Mouse (Mus musculus) thymus, postnatal 10 days (tissue): ENCODE data around the gene Rab3c.

Experiments
- DNase-seq, 2 experiments: peaks; one replicate each; pipeline ENCODE4 v3.0.0; 2021; ENCODE audit warnings: low spot score in 2 of 2

Rab3c gene

DNA sequence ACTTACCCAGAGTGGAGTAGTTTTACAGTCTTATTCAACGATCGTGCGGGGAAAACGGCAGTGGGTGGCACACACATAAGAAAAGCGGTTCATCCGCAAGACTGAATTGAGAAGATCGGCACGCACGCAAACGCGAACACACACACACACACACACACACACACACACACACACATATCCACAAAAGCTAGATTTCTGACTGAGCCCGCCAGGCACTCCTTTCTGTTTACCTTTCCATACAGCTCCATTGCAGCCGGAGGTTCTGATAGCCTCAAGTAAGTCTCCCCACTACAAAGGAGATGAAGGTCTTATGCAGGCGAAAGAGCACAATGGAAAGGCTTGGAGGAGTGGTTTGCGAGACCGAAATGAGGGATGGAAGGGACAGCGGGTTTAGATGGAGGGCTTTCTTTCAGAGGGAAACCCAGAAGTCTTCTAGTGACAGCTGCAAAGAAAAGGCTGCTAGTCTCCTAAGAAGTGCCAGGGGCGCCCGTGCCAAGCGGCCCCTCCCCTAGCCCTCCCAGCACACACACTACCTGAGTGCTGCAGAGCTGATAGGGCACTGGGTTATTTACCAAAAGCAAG is at the start of gene Rab3c:
Gene Rab3c (minus strand): TSS at position 434 of the 582 bp plus-strand sequence.
- DNase-seq: no peak

DNA sequence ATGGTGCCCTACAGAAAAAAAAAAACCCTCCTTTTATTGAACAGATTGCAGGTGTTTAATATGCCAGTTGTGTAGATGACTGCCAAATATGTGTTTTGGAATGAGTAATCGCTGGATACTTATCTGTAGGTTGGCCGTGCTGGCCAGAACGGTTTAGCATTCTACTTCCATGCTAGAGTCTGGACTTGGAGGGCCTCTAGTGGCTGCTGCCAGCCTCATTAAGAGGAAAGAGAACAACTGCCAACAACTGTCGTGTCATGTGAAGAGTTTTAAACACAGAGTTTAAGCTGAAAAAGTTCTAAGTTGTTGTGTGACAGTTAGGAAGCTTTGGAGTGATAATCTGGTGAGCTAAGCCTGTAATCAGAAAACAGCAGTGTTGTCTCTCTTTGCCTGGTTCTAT is 38.0 kb upstream of the Rab3c start:
- no peak for DNase-seq

DNA sequence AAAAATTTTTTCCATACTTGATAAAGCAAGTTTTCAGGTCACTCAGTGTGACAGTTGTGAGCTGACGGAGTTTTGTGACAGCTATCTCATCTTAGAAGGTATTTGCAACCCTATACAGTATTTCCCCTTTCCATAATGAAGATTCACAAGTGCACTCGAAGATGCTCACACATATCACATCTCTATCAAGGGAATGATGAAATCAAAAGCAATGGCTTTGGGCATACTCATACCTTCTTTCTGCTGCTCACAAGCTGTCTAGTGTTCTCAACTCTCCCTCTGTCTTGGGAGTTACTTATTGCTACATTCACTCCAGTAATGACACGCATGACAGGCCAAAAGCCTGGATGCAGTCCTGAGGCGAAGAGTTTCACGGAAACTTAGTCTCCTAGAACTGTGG is 26.4 kb upstream of the Rab3c start:
- no peak for DNase-seq

DNA sequence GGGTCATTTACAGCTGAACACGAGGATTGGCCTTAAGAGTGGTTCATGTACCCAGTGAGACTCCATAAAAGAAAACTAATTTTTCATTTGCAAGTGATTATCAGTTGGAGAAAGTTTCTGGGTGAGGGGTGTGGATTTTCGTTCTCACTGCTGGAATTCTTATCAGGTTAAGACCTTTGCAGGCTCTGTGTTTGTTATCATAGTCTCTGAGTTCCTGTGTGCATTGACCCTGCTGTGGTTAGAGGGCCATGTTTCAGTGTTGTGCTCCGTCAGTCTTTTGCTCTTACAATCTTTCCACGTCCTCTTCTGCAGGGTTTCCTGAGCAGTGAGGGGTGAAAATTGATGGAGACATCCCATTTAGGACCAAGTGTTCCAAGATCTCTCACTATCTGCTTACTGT is 16.3 kb upstream of the Rab3c start:
- DNase-seq: no peak

DNA sequence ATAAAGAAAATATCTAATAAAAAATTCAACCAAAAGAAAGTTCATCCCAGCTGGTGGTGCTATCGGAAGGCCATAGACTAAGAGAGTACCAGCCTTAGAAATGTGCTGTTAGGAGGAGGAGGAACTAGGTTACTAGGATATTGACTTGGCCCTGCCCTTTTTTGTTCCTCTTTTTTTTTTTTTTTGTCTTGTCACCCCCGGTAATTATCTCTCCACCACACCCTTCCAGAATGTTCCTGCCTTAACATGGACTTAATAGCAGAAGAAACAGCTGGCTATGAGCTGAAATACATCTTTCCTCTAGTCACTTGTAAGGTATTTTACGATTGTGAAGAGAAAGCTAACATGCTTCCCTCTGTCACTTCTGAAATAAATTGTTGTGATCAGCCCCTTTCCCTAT is 7.7 kb upstream of the Rab3c start:
- no peak for DNase-seq

DNA sequence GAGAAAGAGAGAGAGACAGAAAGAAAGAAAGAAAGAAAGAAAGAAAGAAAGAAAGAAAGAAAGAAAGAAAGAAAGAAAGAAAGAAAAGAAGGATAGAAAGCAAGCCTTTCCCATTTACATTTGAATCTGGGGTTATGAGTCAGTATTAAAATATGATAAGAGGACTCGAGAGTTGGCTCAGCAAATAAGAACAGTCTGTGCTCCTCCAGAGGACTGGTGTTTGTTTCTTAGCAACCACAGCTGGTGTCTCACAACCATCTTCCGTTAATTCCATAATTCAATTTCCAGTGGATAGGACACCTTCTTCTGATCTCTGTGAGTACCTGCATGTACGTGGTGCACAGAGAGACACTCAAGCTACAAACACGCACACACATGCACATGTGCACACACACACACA is 3.0 kb upstream of the Rab3c start:
- DNase-seq: no peak

DNA sequence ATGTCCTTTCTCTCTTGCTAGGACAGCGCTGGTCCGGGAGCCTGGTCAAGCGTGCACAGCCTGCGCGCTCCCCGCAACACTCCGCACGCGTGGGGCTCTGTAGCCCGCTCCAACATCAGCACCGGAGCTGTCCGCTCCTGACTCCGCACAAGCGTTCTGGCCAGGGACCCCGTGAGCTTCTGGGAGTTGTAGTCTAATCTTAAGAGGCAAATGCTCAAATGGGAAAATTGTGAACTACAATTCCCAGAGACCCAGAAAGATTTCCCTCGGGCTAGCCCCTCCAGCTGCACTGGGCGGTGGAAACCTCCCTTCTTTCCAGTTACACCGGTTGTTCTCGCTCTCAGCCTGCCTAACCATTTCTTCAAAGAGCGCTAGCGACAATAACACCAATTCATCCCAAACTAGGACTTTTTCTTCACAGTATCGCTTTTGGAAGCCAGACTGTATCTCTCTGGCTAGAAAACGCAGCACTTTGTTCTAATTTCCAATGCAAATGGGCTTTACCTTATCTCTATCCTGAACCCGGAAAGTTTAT is 701 bp downstream of the Rab3c start:
- DNase-seq: no peak

DNA sequence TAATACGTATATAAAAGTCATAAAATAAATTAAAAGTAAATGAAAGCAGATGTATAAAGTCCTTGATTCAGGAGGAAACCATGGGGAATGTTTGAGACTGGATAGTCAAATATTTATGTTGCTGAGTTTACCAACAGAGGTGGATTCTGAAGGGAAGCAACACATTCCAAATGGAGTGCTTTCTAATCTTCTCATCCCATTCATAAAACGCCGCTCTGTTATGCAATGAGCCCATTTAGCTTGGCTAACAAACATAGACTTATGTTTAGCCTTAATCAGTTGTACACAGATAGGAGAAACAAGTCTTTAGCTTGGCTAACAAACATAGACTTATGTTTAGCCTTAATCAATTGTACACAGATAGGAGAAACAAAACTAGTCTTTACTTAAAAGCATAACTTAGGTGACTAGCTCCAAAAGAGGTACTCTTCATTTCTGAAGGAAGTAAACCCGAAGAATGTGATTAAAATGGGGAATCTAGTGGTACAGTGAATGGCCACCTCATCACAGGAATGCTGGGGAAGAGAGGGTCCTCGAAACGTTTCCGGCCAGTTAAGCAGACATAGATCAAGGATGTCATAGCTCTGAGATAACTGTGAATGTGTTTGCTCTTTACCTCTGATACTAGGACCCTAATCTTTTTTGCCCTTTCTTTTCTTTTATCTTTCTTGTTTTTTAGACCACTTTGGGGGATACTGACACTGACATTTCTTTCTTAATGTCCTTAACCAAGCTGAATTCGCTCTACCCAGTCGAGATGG is 1.6 kb downstream of the Rab3c start:
- DNase-seq: no peak

DNA sequence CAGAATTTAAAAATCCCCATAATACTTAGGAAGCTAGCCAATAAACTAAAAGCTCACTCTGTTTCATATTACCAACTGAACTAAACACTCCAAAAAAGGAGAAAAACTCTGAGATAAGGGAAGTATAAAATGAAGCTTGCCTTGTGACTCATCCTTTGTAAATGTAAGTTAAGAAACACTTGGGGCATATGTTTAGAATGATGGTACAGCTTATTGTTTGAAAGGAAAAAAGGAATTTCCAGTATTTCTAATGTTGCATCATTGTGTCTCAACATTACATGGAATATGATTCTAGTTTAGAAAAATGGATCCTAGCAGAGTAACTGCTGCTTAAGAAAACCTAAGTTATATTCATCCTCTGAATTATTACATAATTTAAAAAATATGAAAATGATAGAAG is 3.1 kb downstream of the Rab3c start:
- DNase-seq: no peak

DNA sequence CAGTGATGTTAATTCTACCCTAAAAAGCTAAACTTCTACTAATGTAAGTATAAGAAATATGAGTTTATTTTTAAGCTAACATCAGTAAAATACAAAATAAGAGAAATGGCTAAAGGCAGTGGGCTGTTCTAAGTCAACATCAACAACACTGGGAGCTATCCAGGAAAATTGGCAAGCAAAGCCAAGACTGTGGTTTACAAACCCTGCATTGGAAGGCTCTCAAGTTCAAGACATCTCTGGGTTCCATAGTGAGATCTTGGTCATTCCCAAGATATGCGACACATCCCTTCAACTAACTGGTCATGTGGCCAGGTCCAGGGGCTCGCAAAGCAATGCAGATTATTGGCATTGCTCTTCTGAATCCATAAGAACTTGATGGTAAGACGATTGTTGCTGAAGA is 5.3 kb downstream of the Rab3c start:
- no peak for DNase-seq

DNA sequence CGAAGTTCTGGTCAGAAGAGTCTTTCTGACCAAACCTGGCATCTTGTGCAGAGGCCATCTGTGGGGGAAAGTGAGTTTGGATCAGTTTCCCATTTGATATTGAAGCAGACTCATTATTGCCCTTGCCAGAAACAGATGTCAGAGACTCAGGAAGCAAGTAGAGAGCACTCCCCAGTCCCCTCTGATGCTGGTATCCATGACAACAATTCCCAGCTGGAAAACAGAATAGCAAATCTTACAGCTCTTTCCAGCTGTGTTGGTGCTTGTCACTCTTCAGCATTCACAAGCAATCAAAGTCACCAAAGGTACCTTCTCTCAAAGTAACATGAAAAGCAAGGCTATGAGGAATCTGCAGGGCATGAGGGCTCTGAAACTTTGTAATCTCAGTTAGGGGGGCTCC is 20.1 kb downstream of the Rab3c start:
- DNase-seq: no peak

DNA sequence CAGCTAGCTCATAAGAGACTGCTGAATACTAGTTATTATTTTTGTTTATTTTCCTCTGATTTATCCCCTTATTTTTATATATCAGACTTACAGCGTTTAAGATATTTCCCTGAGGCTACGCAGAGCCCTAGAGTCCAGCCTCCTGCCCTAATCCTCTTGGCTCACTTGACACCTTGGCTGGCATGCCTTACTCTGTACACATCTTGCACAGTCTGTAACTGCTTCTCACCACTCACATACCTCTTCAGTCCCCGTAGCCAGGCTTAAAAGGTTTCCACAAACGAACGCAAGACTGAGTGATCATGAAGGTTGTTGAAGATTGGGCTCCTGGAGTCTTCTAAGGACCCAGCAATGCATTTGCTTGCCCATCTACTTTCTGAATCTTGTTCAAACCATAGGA is 29.3 kb downstream of the Rab3c start:
- DNase-seq: no peak

DNA sequence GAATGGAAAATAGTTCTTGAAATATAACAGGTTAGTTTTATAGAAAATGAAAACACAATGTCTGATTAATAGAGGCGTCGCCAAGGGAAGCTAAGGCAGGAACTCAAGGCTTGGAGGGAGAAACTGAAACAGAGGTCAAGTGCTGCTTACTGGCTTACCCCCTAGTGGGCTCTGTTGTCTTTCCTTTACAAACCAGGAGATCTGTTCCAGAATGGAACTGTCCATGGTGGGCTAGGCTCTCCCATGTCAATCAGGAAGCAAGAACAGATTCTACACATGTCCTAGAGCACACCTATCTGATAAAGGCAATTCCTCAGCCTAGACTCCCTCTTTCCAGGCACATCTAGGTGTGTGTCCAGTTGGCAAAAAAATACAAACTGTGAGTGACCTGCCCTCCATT is 32.3 kb downstream of the Rab3c start:
- DNase-seq: no peak

DNA sequence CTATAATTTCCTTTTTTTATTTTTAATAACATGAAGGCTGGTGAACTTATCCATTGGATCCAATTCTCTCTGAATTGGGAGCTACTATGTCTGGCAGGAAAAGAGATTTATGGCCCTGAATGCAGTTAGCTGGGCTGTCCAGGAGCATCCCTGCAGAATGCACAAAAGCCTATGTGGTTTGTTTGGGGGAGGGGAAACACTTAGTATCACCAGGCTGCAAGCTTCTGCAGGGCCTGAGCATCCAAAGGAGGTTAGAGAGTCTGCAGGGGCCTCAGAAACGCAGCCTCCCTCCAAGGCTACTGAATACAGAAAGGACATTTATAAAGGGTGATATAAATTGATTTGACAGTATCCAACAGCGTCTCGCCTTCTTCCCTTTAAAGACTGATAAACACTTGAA is 41.8 kb downstream of the Rab3c start:
- DNase-seq: no peak

DNA sequence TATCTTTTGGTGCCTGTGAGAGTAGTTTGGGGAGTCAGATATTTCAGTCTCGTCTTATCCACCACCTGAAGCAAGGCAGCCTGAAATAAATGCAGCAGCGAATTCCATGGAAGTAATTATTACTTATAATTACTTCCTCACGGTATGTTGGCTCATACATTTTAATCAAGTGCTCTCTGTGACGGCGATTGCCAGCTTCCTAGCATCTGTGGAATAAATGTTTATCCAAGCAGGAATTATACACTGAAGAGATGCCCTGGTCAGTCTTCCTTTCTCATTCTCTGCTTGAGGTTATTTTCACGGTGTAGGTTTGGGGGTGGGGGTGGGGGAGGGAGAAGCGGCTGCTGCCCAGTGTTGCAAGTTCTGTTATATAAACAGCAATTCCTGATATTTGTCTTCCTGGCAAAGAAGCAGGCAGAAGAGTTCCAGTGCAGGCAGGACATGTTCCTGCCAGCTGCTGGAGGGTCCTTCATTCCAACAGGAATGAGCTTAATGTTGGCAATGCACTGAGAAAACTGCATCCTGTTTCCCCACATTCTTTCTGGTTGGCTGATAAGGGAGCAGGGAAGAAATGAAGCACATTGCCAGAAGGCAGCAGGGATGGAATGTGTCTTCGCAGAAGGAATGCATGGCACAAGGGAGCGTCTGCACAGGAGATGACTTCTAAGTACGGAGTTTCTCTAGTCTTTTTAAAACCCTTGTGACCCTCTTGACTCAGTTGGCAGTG is 43.4 kb downstream of the Rab3c start:
- no peak for DNase-seq

DNA sequence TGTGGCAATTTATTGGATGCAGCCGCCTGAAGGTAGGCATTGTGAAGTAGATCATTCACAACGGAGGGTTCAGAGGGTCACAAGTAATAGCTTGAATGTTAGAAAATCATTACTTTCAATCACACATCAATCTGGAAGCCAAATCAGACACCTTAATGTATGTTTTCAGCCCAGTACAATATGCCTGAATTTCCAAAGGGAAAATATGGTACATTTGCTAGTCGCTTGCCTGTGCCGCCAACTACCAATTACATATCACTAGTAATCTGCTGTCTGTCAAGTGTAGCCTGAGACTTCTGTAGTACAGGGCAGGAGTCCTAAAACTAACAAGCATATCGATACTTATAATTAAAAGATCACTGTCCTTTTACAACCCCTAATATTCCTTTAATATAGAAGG is 47.4 kb downstream of the Rab3c start:
- DNase-seq: no peak

DNA sequence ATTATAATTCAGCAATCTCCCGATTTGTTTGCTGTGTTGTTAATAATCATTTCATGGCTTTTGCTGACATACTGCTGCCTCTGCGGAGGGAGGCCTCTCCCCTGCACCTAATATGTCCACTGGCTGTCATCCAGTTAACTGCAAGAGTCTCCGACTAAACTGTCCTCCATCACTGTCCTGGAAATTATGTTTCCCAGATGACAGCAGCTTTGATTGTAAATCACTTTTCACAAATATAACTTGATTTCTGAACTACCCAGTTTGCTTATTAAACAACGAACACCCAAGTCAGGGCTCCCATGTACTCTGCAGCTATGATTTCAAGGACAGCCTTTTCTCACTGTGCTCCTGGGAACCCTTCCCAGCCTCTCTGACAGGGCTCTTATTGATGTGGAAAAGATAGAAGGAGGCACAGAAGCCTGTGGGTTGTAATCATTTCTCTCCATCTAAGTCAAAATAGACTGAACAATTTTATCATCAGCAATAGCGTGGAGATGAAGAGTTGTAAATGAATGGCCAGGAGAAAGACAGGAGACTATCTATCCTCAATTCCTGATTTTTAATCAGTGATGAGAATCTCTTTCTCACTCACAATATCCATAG is 49.6 kb downstream of the Rab3c start:
- no peak for DNase-seq

DNA sequence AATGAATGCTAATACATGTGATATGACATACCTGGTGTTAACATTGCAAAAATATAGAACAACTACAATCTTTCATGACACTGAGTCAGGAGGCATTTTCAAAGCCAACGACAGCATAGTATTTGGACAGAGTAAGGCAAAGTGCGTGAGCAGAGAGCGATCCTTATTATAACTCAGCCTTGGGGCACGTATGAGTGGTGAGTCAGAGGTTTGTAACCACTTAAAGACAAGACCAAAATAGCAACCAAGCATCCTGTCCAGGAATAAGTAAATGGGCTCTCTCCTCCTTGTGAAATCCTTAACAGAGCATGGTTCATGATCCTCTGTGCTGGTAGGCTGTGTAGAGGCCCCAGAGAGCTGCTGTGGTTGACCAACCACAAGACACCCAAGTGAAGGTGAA is 50.8 kb downstream of the Rab3c start:
- DNase-seq: no peak

DNA sequence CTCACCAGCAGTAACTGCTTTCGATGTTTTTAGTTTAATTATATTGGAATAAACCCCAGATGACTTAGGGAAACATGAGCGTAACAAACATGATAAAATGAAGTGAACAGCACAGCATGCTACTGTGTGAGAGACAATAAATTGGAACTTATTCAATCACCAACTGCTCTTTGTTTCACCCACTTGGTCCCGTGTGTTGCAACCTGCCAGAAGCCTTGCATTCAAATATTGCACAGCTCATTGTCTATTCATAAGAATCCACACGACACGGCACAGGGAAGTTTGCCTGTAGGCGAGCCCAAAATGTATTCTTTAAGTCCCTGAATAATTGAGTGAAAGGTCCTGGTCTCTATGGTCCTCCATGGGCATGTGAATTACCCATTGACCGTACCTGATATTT is 61.6 kb downstream of the Rab3c start:
- DNase-seq: no peak

DNA sequence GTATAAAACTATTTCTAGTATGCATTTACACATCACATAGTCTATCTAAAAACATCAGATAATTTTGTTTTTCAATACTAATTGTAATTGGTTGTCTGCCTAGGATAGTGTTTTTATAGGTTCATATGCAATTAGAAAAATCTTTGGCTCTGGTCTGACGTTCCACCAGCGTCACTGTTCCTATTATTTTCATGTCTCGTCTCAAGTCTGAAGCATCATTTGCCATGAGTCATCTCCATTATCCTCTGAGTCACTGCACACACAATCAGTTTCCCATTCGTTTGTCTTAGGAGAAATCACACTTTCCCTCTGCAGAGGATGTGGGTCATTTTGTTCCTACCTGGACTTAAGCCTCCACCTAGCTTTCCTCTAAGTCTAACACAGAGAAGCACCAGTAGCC is 62.3 kb downstream of the Rab3c start:
- no peak for DNase-seq

DNA sequence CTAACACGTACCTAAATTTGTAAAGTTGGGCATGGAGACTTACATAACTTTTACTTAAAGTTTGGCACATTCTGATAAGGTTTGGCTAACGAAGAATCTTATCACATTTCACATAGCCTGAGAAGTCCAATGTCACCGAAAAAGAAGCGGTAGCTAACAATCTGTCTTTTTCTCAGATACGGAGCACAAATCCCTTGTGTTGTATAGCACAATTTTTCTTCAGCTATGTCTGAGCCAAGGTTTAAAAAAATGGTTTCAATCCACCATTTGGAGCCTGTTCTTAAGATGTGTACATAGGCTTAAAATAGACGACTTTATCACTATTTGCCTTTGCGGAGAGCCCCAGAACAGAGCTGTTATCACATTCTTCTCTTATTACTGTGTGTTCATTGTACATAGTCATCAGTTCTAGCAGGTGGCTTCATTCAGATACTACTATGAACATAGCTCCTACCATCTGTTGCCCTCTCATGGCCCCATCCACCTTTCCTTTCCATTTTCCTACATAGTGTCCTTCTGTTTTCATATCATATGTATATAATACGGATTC is 69.2 kb downstream of the Rab3c start:
- no peak for DNase-seq

DNA sequence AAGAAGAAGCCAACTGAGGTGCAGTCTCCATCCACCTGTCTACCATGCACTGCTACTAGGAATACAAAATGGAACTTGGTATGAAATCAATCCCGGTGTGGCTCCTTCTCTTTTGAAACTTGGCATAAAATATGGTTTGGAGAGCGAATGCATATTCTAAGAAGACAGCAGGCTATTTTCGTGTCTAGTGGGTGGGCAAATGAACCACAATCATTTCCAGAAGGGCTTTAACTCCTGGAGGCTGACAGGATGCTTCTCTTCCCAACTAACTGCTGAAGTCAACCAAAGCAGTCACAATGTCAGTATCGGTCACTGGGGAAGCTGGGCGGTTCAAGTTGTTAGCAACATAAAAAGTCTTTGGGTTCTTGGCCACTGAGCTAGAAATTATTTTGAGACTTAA is 81.9 kb downstream of the Rab3c start:
- no peak for DNase-seq
